In genomic region chr2:62628356-62628755, GRCm38 (mm10) we compare ENCODE assay signal across 22 mouse cellular contexts. TPM values are rescaled to one million over a fixed set of nuclear protein-coding genes. Genes with fewer than 3 reads are reported as not detected.
DNase-seq lines count a peak whose midpoint lies in the region; ATAC-seq lines count a peak whose summit lies in the region.
"Had no signal": no experiment of that assay in that cellular context is flagged by ENCODE, and none has a peak within 500 bp of the region (broad histone marks: within the 10 kb centered on the region; RNA-seq: fewer than 3 reads in every experiment).

No protein-coding gene starts in this region.

- peak; percentile 88 for ATAC-seq in frontal cortex, adult (ENCODE audit: low TSS enrichment)
- ATAC-seq: forebrain, postnatal 0 days; hindbrain, embryonic 16.5 days had no signal

- no peak overlapping the region for H3K27ac ChIP-seq in heart, embryonic 10.5 days
- H3K27ac ChIP-seq: heart, embryonic 15.5 days; limb, embryonic 13.5 days; liver, embryonic 14.5 days; midbrain, embryonic 12.5 days; neural tube, embryonic 12.5 days; stomach, postnatal 0 days had no signal

- 84% methylated on average over 5 of the region's 5 CpGs for WGBS in heart, embryonic 10.5 days

- H3K4me1 ChIP-seq in heart, embryonic 10.5 days: no peaks in the 10 kb centered on the region
- H3K4me1 ChIP-seq: heart, embryonic 15.5 days; limb, embryonic 13.5 days; midbrain, embryonic 12.5 days; neural tube, embryonic 12.5 days had no signal

- H3K27me3 ChIP-seq in heart, embryonic 10.5 days (ENCODE audit: insufficient read depth, poor library complexity, severe bottlenecking): no peaks in the 10 kb centered on the region
- H3K27me3 ChIP-seq: heart, embryonic 15.5 days; midbrain, embryonic 12.5 days; neural tube, embryonic 12.5 days had no signal

- no peak overlapping the region for H3K4me3 ChIP-seq in heart, embryonic 10.5 days
- H3K4me3 ChIP-seq: heart, embryonic 15.5 days; limb, embryonic 13.5 days; midbrain, embryonic 12.5 days; neural tube, embryonic 12.5 days had no signal

- no peaks in the 10 kb centered on the region for H3K9me3 ChIP-seq in heart, embryonic 10.5 days
- H3K9me3 ChIP-seq: heart, embryonic 15.5 days; limb, embryonic 13.5 days; midbrain, embryonic 12.5 days; neural tube, embryonic 12.5 days had no signal

- DNase-seq in frontal cortex, postnatal 14 days (ENCODE audit: low spot score in 2 of 2): no peak
- DNase-seq in layer of hippocampus, adult 18-20 months (ENCODE audit: low spot score in 2 of 2): peak; percentile 57 to 83
- peak; percentile 58 to 83 for DNase-seq in left cerebral cortex, adult 9 months (ENCODE audit: low spot score in 2 of 2)
- peak; percentile 61 for DNase-seq in right cerebral cortex, postnatal 25 days
- DNase-seq in retina, embryonic 14.5 days (ENCODE audit: low spot score): no peak
- DNase-seq in heart, embryonic 10.5 days (ENCODE audit: low spot score): no peak
- no peak for DNase-seq in thymus, postnatal 4 days
- DNase-seq: adrenal gland, adult 8-10 months; cerebellum, adult 11 months; gastrocnemius, postnatal 14 days; kidney, adult 11 months; kidney, postnatal 10 days; thymus, postnatal 14 days had no signal

- H3K36me3 ChIP-seq in heart, embryonic 10.5 days: no peaks in the 10 kb centered on the region
- H3K36me3 ChIP-seq: heart, embryonic 15.5 days; limb, embryonic 13.5 days; midbrain, embryonic 12.5 days; neural tube, embryonic 12.5 days had no signal

RNA-seq across cellular contexts. Expression of gene Ifih1, which starts 17.7 kb away (rescaled TPM):
- 1 to 10 TPM; 2.4 to 2.9 TPM for total RNA-seq in layer of hippocampus, adult 18-20 months (2021)
- 0.93 and 1.0 TPM in 2 replicates for polyA plus RNA-seq in heart, embryonic 10.5 days (2016; fragmentation: Nextera tagmentation; extraction: Ambion mirVana)

RNA-seq across cellular contexts. Expression of gene Gca, which starts 35.7 kb away (rescaled TPM):
- 10 to 100 TPM; 11.4 to 13.2 TPM for total RNA-seq in layer of hippocampus, adult 18-20 months (2021)
- 9.0 and 14.6 TPM in 2 replicates for polyA plus RNA-seq in heart, embryonic 10.5 days (2016; fragmentation: Nextera tagmentation; extraction: Ambion mirVana)

RNA-seq across cellular contexts. Expression of gene Fap, which starts 54.5 kb away (rescaled TPM):
- under 1 TPM; 0.30 to 0.52 TPM for total RNA-seq in layer of hippocampus, adult 18-20 months (2021)
- 0.65 and 1.3 TPM in 2 replicates for polyA plus RNA-seq in heart, embryonic 10.5 days (2016; fragmentation: Nextera tagmentation; extraction: Ambion mirVana)

Comparison
In these comparisons a context has a peak if more than half of its experiments do, and no peak if none do; other contexts are left out.
1. DNase-seq: peak in layer of hippocampus, adult 18-20 months (2 of 2), left cerebral cortex, adult 9 months (2 of 2) and right cerebral cortex, postnatal 25 days (single experiment); none in frontal cortex, postnatal 14 days (0 of 2), retina, embryonic 14.5 days (single experiment), heart, embryonic 10.5 days (single experiment) and thymus, postnatal 4 days (single experiment).